Mouse (Mus musculus): ENCODE data around the gene Tmtc1.

- no peak for TF ChIP-seq MAFK (IDR thresholded peaks at IDR 0.05; ENCODE audit: insufficient read depth, low read depth, low read length)
- TF ChIP-seq ZC3H11A (IDR thresholded peaks at IDR 0.05; ENCODE audit: borderline replicate concordance, low read depth, low read length) = no peak
Observed at GRCm38 (mm10) chr6:148397270-148397669, 46.9 kb downstream of the Tmtc1 start.

Data from ES-E14 (cell line).